Mouse (Mus musculus) limb, embryonic 11.5 days (tissue): ENCODE measurements at regions not wholly inside any gene's neighbourhood (a gene's known extent, or its start where the extent isn't known, plus 50 kb on each side); places are given as distances from the start of the nearest gene placed in this dataset.
A peak's percentile ranks its signal among the peaks of the same experiment; 100 is the strongest.

Experiments
- ATAC-seq: fragments of 200-750 bp; cut with Nextera tagmentation; 2 replicates; pipeline ENCODE4 v1.8.0; 2017; ENCODE audit warnings: low read depth; ENCODE audit not compliant: insufficient number of reproducible peaks, low FRiP score, low TSS enrichment
- DNase-seq: peaks from one replicate; pipeline ENCODE4 v3.0.0-alpha.2; 2015; ENCODE audit warnings: low spot score
- H3K27ac ChIP-seq: fragments of 300-500 bp; sonication (generic); replicated peaks from 2 replicates; pipeline ENCODE4 v1.5.1; 2014; ENCODE audit warnings: low read depth, mild to moderate bottlenecking, low read length
- H3K27me3 ChIP-seq: fragments of 300-500 bp; sonication (generic); 2 replicates; pipeline ENCODE4 v1.6.1; 2014; ENCODE audit warnings: mild to moderate bottlenecking, low read length, mixed read lengths; ENCODE audit not compliant: control insufficient read depth, insufficient read depth
- H3K36me3 ChIP-seq: fragments of 300-500 bp; sonication (generic); 2 replicates; pipeline ENCODE4 v1.6.1; 2014; ENCODE audit warnings: mild to moderate bottlenecking, low read length, moderate library complexity, mixed read lengths; ENCODE audit not compliant: control insufficient read depth, insufficient read depth
- H3K4me1 ChIP-seq: fragments of 300-500 bp; sonication (generic); 2 replicates; pipeline ENCODE4 v1.6.1; 2014; ENCODE audit warnings: low read length, mixed read lengths; ENCODE audit not compliant: control insufficient read depth, insufficient read depth
- H3K4me2 ChIP-seq: fragments of 300-500 bp; sonication (generic); 2 replicates; pipeline ENCODE4 v1.6.1; 2014; ENCODE audit warnings: low read depth, mild to moderate bottlenecking, moderate library complexity; ENCODE audit not compliant: severe bottlenecking
- H3K4me3 ChIP-seq: fragments of 300-500 bp; sonication (generic); 2 replicates; pipeline ENCODE4 v1.5.1; 2014; ENCODE audit warnings: low read depth, low read length
- H3K9ac ChIP-seq: fragments of 300-500 bp; sonication (generic); 2 replicates; pipeline ENCODE4 v1.6.1; 2014; ENCODE audit warnings: mild to moderate bottlenecking, low read length
- H3K9me3 ChIP-seq: fragments of 300-500 bp; sonication (generic); 2 replicates; pipeline ENCODE4 v1.6.1; 2016; ENCODE audit warnings: low read length; ENCODE audit not compliant: control insufficient read depth
- WGBS: fragments of 180-500 bp; shearing (Covaris S2); extraction: QIAGEN DNeasy Blood & Tissue Kit; methylation state at CpG from one replicate; pipeline ENCODE4 v1.1.7; 2014; 5-methylcytosine and 5-hydroxymethylcytosine counted together

DNA sequence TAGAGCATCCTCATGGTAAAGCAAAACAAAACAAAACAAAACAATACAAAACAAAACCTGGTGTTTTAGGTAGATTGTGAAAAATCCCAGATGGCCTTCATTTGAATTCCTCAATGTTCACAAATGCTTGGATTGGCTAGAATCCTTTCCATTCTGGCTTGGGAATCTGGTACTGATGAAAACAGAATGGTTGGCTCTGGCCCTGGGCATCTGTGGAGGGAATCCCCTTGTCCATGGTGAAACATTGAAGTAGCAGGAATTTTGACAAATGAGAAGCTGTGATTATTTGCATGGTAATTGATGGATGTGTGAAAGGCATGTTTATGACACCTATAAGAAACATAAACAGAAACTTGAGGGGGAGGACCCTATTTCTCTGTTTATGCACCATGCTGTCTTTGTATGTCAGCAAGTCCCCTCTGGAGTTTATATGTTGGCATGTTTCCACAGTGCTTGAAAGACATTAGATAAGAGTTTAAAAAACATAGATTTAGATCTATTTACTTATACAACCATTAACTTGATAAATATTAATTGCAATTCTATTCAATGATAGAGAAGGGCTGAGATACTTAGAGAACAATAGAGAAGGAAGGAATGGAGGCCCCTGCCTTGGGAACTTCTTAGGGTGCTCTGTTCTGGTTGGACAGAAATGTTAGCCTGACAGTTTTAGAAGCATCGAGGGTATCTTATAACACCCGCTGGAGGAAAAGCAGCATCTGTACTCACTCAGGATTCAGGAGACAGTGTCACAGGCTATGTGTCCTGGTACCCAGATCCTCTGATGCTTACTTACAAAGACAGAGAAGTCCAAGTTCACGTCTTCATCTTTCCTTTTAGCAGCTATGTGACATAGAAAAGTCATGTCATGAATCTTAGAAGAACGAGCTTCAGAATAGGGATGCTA lies 343.3 kb downstream of the Insc start:
- ATAC-seq = no peak
- Histone ChIP-seq H3K4me1 (no peaks in the 10 kb centered on the region), H3K27me3 (no peaks in the 10 kb centered on the region), H3K36me3 (no peaks in the 10 kb centered on the region), H3K9ac (no peak overlapping the region), H3K9me3 (no peaks in the 10 kb centered on the region), H3K27ac (no peak overlapping the region), H3K4me2 (no peak overlapping the region), H3K4me3 (no peak overlapping the region)
- WGBS = 79% methylated on average over 4 of the region's 4 CpGs
- no peak for DNase-seq

GRCm38 (mm10) chr7:115092481-115093050 lies 349.1 kb downstream of the Insc start:
- DNase-seq = peak; percentile 4
- Histone ChIP-seq H3K27ac (no peak overlapping the region), H3K9me3 (no peaks in the 10 kb centered on the region), H3K27me3 (no peaks in the 10 kb centered on the region), H3K9ac (no peak overlapping the region), H3K4me3 (no peak overlapping the region), H3K4me2 (no peak overlapping the region), H3K4me1 (no peaks in the 10 kb centered on the region), H3K36me3 (no peaks in the 10 kb centered on the region)
- ATAC-seq = no peak
- 88% methylated on average over 3 of the region's 3 CpGs for WGBS

- Histone ChIP-seq H3K4me1 (no peaks in the 10 kb centered on the region), H3K4me2 (no peak overlapping the region), H3K27me3 (no peaks in the 10 kb centered on the region), H3K36me3 (no peaks in the 10 kb centered on the region), H3K27ac (no peak overlapping the region), H3K4me3 (no peak overlapping the region), H3K9ac (no peak overlapping the region), H3K9me3 (no peaks in the 10 kb centered on the region)
- WGBS = 72% methylated on average over 2 of the region's 2 CpGs
- ATAC-seq (no peak), DNase-seq (no peak)
Measured at GRCm38 (mm10) chr7:115106041-115106440, 362.5 kb downstream of the Insc start.

- no peak for ATAC-seq
- H3K27ac ChIP-seq = no peak overlapping the region
- H3K4me2 ChIP-seq = no peak overlapping the region
- no peaks in the 10 kb centered on the region for H3K4me1 ChIP-seq
- no peak overlapping the region for H3K4me3 ChIP-seq
- no peak overlapping the region for H3K9ac ChIP-seq
- H3K36me3 ChIP-seq = no peaks in the 10 kb centered on the region
- H3K9me3 ChIP-seq = no peaks in the 10 kb centered on the region
- no peak for DNase-seq
- no peaks in the 10 kb centered on the region for H3K27me3 ChIP-seq
- 62% methylated on average over 3 of the region's 3 CpGs for WGBS
Measured at GRCm38 (mm10) chr7:115112282-115112681, 368.8 kb downstream of the Insc start.

DNA sequence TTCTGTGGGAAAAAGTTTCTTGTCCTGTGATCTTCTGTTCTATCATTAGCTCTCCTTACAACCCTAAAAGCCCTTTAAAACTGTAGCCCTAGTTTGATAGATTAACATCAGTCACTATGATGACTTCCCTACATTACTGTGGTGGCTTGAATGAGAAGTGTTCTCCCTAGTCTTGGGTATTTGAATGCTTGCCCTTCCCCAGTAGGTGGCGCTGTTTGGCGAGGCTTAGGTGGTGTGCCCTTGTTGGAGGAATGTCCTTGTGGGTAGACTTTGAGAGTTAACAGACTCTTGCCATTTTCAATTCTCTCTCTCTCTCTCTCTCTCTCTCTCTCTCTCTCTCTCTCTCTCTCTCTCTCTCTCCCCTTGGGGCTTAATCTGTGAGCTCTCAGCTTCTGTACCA lies 379.8 kb downstream of the Insc start:
- WGBS = 49% methylated on average over 2 of the region's 2 CpGs
- no peaks in the 10 kb centered on the region for H3K4me1 ChIP-seq
- H3K9ac ChIP-seq = no peak overlapping the region
- ATAC-seq (no peak), DNase-seq (no peak)
- H3K27me3 ChIP-seq = no peaks in the 10 kb centered on the region
- H3K27ac ChIP-seq = no peak overlapping the region
- H3K4me2 ChIP-seq = no peak overlapping the region
- no peak overlapping the region for H3K4me3 ChIP-seq
- no peaks in the 10 kb centered on the region for H3K36me3 ChIP-seq
- H3K9me3 ChIP-seq = no peaks in the 10 kb centered on the region

GRCm38 (mm10) chr7:115129001-115129400 lies 385.5 kb downstream of the Insc start:
- ATAC-seq = no peak
- Histone ChIP-seq H3K9me3 (no peaks in the 10 kb centered on the region), H3K27ac (no peak overlapping the region), H3K4me3 (no peak overlapping the region), H3K4me2 (no peak overlapping the region), H3K9ac (no peak overlapping the region), H3K4me1 (no peaks in the 10 kb centered on the region), H3K27me3 (no peaks in the 10 kb centered on the region), H3K36me3 (no peaks in the 10 kb centered on the region)
- DNase-seq = no peak
- WGBS = 53% methylated on average over 3 of the region's 3 CpGs

DNA sequence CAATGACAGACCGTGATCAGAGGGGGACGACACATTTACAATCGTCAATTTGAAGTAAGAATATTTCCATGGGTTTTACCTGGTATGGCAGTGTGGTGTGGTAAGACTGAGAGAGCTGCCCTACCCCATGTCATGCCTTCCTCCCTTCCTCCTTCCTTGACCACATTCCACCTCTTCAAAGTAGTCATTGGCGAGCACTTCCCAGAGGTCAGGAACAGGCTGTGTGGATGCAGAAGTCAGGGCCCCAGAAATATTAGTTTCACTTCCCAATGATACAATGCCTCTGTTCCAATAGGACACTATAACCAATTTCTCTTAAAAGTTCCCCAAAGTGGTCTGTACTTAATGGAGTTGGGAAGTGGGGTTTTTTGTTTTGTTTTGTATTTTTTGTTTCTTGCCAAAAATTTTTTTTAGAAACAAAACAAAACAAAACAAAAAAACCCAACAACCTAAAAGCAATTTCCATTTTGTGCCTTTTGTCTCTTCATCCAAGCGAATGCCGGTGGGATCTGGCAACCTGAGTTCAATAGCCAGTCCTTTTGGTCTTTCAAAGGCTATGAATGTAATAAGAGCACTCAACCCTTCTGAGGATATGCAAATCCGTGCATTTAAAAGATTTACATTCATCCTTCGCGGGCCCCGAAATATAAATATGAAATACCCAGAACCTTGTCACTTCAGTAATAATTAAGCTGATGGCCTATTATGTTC lies 387.9 kb downstream of the Insc start:
- Histone ChIP-seq H3K27me3 (no peaks in the 10 kb centered on the region), H3K4me1 (no peaks in the 10 kb centered on the region), H3K9me3 (no peaks in the 10 kb centered on the region), H3K27ac (no peak overlapping the region), H3K4me2 (no peak overlapping the region), H3K9ac (no peak overlapping the region), H3K36me3 (no peaks in the 10 kb centered on the region), H3K4me3 (no peak overlapping the region)
- 89% methylated on average over 10 of the region's 10 CpGs for WGBS
- no peak for ATAC-seq
- DNase-seq = no peak

DNA sequence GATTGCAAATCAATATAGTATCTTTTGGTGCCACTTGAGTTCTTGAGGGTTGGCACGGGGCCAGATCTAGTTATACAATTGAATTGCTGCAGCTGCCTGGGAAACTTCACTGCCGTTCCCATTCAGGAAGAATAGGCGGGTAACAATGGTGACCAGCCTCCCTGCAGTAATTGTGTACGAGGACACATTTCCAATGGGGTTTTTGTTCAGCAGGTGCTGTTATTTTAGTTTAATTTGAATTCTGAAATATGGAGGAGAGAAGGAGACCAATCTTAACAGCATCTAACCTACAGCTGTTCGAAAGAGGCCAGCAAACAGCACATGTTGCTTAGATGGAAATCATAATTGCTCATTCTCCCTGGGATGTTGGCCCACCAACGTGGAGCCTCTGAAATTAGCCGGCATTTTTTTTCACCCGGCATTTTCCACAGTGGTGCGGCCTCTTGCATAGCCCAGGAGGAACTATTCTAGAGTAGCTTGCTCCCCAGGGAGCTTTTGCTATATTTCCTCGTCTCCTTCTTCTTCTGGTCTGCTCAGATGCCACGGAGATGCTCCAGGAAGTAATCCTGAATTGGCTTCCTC lies 388.6 kb downstream of the Insc start:
- Histone ChIP-seq H3K27ac (no peak overlapping the region), H3K4me1 (no peaks in the 10 kb centered on the region), H3K4me3 (no peak overlapping the region), H3K9ac (no peak overlapping the region), H3K36me3 (no peaks in the 10 kb centered on the region), H3K4me2 (no peak overlapping the region), H3K27me3 (no peaks in the 10 kb centered on the region), H3K9me3 (no peaks in the 10 kb centered on the region)
- WGBS = 82% methylated on average over 11 of the region's 11 CpGs
- no peak for DNase-seq
- ATAC-seq = no peak
